Mouse (Mus musculus) erythroblast, embryonic 14.5 days (primary cell): Measurements from ENCODE around the gene Tut1.

Experiments used
- GATA1 ChIP-seq: IDR thresholded peaks from 2 replicates; pipeline ENCODE4 v1.6.1; 2012; ENCODE audit warnings: low read length, inconsistent platforms, mixed read lengths
- TAL1 ChIP-seq: IDR thresholded peaks from 3 replicates; pipeline ENCODE4 v1.6.1; 2012; ENCODE audit warnings: low read length, inconsistent platforms, mixed read lengths

GRCm38 (mm10) chr19:8911810-8912209, 41.8 kb upstream of the Tut1 start:
- TF ChIP-seq GATA1 (no peak), TAL1 (no peak)
